Mouse (Mus musculus): ENCODE data around the gene Esrrb. TPM values are rescaled to one million over a fixed set of nuclear protein-coding genes. Genes with fewer than 3 reads are reported as not detected.
A peak's percentile ranks its signal among the peaks of the same experiment; 100 is the strongest.

Esrrb gene
- polyA plus RNA-seq (2021): 0.45 TPM

- ChIA-PET CTCF (no interaction called here), POLR2A (no interaction called here)
- in situ Hi-C loops (cut with MboI; ENCODE audit: low pct_unique_long_range_greater_than_20kb): no loop called here
- peaks cover 29% of the 10 kb centered on the region for H3K27me3 ChIP-seq
- ATAC-seq: no peak
- no peak for DNase-seq (ENCODE audit: low read depth, low spot score)
- no peak for TF ChIP-seq CTCF (IDR thresholded peaks at IDR 0.05)
Observed at GRCm38 (mm10) chr12:86360696-86361631, at the start of gene Esrrb. Gene Esrrb (plus strand): TSS chr12:86361117.

- peaks cover 55% of the 10 kb centered on the region for H3K27me3 ChIP-seq
- no peak for TF ChIP-seq CTCF (IDR thresholded peaks at IDR 0.05)
- ChIA-PET POLR2A (no interaction called here), CTCF (no interaction called here)
- ATAC-seq (no peak), DNase-seq (ENCODE audit: low read depth, low spot score) (no peak)
- in situ Hi-C loops (cut with MboI; ENCODE audit: low pct_unique_long_range_greater_than_20kb): no loop called here
Observed at GRCm38 (mm10) chr12:86320629-86321028, 40.3 kb upstream of the Esrrb start.

GRCm38 (mm10) chr12:86324297-86324696, 36.6 kb upstream of the Esrrb start:
- POLR2A ChIA-PET: no interaction called here
- CTCF ChIA-PET: no interaction called here
- no peak for ATAC-seq
- TF ChIP-seq CTCF (IDR thresholded peaks at IDR 0.05): no peak
- peaks cover 38% of the 10 kb centered on the region for H3K27me3 ChIP-seq
- in situ Hi-C loops (cut with MboI; ENCODE audit: low pct_unique_long_range_greater_than_20kb): no loop called here
- no peak for DNase-seq (ENCODE audit: low read depth, low spot score)

GRCm38 (mm10) chr12:86329813-86330212, 31.1 kb upstream of the Esrrb start:
- DNase-seq (ENCODE audit: low read depth, low spot score): no peak
- POLR2A ChIA-PET: interaction anchor here (0.6 kb wide), 1 partner anchor 28 kb away, joined by 4 read pairs; no protein-coding TSS in a partner anchor
- no peak for TF ChIP-seq CTCF (IDR thresholded peaks at IDR 0.05)
- in situ Hi-C loops (cut with MboI; ENCODE audit: low pct_unique_long_range_greater_than_20kb): no loop called here
- CTCF ChIA-PET: no interaction called here
- no peak for ATAC-seq
- H3K27me3 ChIP-seq: peaks cover 17% of the 10 kb centered on the region

GRCm38 (mm10) chr12:86330684-86331083, 30.2 kb upstream of the Esrrb start:
- POLR2A ChIA-PET: no interaction called here
- TF ChIP-seq CTCF (IDR thresholded peaks at IDR 0.05): no peak
- ATAC-seq (no peak), DNase-seq (ENCODE audit: low read depth, low spot score) (no peak)
- CTCF ChIA-PET: no interaction called here
- in situ Hi-C loops (cut with MboI; ENCODE audit: low pct_unique_long_range_greater_than_20kb): no loop called here
- H3K27me3 ChIP-seq: peaks cover 16% of the 10 kb centered on the region

GRCm38 (mm10) chr12:86331248-86331647, 29.7 kb upstream of the Esrrb start:
- TF ChIP-seq CTCF (IDR thresholded peaks at IDR 0.05): no peak
- ChIA-PET POLR2A (no interaction called here), CTCF (no interaction called here)
- DNase-seq (ENCODE audit: low read depth, low spot score): no peak
- in situ Hi-C loops (cut with MboI; ENCODE audit: low pct_unique_long_range_greater_than_20kb): no loop called here
- H3K27me3 ChIP-seq: peaks cover 16% of the 10 kb centered on the region
- ATAC-seq: no peak

- ATAC-seq (no peak), DNase-seq (ENCODE audit: low read depth, low spot score) (no peak)
- CTCF ChIA-PET: no interaction called here
- POLR2A ChIA-PET: no interaction called here
- peak; percentile 25 for TF ChIP-seq CTCF (IDR thresholded peaks at IDR 0.05)
- in situ Hi-C loops (cut with MboI; ENCODE audit: low pct_unique_long_range_greater_than_20kb): no loop called here
- peaks cover 19% of the 10 kb centered on the region for H3K27me3 ChIP-seq
Observed at GRCm38 (mm10) chr12:86336209-86336608, 24.7 kb upstream of the Esrrb start.

- ATAC-seq (no peak), DNase-seq (ENCODE audit: low read depth, low spot score) (no peak)
- peaks cover 21% of the 10 kb centered on the region for H3K27me3 ChIP-seq
- ChIA-PET CTCF (interaction anchor here (0.8 kb wide), 1 partner anchor 25 kb away, joined by 3 read pairs; no protein-coding TSS in a partner anchor), POLR2A (no interaction called here)
- TF ChIP-seq CTCF (IDR thresholded peaks at IDR 0.05): no peak
- in situ Hi-C loops (cut with MboI; ENCODE audit: low pct_unique_long_range_greater_than_20kb): no loop called here
Observed at GRCm38 (mm10) chr12:86336887-86337286, 24.0 kb upstream of the Esrrb start.

GRCm38 (mm10) chr12:86349477-86349876, 11.4 kb upstream of the Esrrb start:
- peaks cover 32% of the 10 kb centered on the region for H3K27me3 ChIP-seq
- ChIA-PET POLR2A (no interaction called here), CTCF (no interaction called here)
- in situ Hi-C loops (cut with MboI; ENCODE audit: low pct_unique_long_range_greater_than_20kb): no loop called here
- no peak for ATAC-seq
- no peak for TF ChIP-seq CTCF (IDR thresholded peaks at IDR 0.05)
- DNase-seq (ENCODE audit: low read depth, low spot score): no peak

GRCm38 (mm10) chr12:86359406-86359805, 1.5 kb upstream of the Esrrb start:
- ATAC-seq (no peak), DNase-seq (ENCODE audit: low read depth, low spot score) (no peak)
- H3K27me3 ChIP-seq: peaks cover 41% of the 10 kb centered on the region
- in situ Hi-C loops (cut with MboI; ENCODE audit: low pct_unique_long_range_greater_than_20kb): no loop called here
- CTCF ChIA-PET: no interaction called here
- POLR2A ChIA-PET: interaction anchor here (0.7 kb wide), 1 partner anchor 159 kb away, joined by 3 read pairs; no protein-coding TSS in a partner anchor
- TF ChIP-seq CTCF (IDR thresholded peaks at IDR 0.05): no peak

- DNase-seq (ENCODE audit: low read depth, low spot score) (no peak), ATAC-seq (no peak)
- TF ChIP-seq CTCF (IDR thresholded peaks at IDR 0.05): no peak
- peaks cover 37% of the 10 kb centered on the region for H3K27me3 ChIP-seq
- ChIA-PET POLR2A (no interaction called here), CTCF (no interaction called here)
- in situ Hi-C loops (cut with MboI; ENCODE audit: low pct_unique_long_range_greater_than_20kb): no loop called here
Observed at GRCm38 (mm10) chr12:86359873-86360272, 1.0 kb upstream of the Esrrb start.

Data from Patski (cell line).